Mouse (Mus musculus): ENCODE data around the gene Gm7257.

Gm7257 gene

GRCm38 (mm10) chr9:36431584-36431983, at the start of gene Gm7257:
Gm7257 (plus strand) TSS chr9:36431884.
- no peak for DNase-seq (ENCODE audit: low spot score in 2 of 2)

DNA sequence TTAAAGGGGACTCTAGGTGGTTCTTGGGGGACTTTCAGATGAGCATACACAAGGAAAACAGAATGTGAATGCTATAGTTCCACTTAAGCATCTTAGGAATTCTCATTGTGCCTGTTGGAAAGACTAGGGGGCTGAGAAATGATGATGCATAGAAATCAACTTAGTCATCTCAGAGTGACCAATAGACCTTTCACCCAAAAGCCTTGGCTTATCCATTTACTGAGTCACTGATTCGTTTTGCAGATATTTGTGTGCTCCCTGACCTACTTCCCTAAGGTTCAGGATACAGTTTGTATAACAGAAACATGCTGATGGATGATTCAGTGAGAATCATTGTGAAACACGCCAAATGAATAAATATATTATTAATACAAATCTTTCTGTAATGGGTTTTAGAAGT, 28.7 kb upstream of the Gm7257 start:
- DNase-seq (ENCODE audit: low spot score in 2 of 2): no peak

DNA sequence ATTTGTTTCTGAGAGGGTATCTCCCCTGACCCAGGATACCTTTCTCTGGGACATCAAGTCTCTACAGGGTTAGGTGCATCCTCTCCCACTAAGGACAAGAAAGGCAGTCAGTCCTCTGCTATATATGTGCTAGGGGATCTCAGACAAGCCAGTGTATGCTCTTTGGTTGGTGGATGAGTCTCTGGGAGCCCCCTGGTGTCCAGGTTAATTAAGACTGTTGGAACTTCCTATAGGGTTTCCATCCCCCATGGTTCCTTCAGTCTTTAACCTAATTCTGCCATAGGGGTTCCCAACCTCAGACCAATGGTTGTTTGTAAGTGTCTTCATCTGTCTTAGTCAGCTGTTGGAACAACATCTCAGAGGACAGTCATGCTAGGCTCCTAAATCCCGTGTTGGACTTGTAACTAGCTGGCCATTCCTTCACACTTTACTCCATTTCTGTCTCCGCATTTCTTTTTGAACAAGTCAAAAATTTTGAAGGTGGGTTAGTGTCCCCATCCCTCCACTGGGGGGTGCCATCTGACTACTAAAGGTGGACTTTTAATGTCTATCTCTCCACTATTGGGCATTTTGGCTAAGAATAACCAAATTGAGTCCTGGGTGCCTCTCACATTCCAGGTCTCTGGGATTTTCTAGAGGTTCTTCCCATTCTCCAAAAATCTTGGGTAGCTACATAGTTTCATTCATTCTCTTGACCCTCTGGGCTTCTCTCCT, 3.5 kb downstream of the Gm7257 start:
- DNase-seq (ENCODE audit: low spot score in 2 of 2): peak in 1 of 2 experiments; percentile 2

DNA sequence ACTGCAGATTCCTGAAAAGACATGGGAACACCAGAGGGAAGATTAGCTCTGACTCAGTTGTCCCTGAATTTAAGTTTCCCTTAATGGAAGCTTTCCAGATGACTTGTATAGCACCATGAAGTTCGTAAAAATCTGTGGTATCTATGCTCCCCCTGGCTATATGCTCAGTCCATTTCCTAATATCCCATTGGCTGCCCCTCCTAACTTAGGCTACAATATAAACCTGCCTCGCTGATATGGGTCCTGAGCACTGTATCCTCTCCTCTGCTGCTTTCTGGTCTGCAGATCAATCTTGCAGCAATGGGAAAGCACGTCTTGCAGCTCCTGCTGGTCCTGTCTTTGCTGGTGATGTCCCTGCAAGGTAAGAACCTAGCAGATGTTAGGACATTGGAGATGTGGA, 43.7 kb downstream of the Gm7257 start, which contains the start of gene Gm9513:
TSS of gene Gm9513 (plus strand) at position 301 of the 400 bp plus-strand sequence.
- no peak for DNase-seq (ENCODE audit: low spot score in 2 of 2)

Data from left cerebral cortex, adult 9 months (tissue).